Mouse (Mus musculus): ENCODE measurements around the gene Olfr955. TPM values are rescaled to one million over a fixed set of nuclear protein-coding genes. Genes with fewer than 3 reads are reported as not detected.

The Olfr955 gene
- total RNA-seq (2014; rRNA removed; ENCODE audit: low replicate concordance) (not detected in 2 replicates), polyA plus RNA-seq (2015; fragmentation: Nextera tagmentation; extraction: Ambion mirVana) (not detected in 2 replicates)

DNA sequence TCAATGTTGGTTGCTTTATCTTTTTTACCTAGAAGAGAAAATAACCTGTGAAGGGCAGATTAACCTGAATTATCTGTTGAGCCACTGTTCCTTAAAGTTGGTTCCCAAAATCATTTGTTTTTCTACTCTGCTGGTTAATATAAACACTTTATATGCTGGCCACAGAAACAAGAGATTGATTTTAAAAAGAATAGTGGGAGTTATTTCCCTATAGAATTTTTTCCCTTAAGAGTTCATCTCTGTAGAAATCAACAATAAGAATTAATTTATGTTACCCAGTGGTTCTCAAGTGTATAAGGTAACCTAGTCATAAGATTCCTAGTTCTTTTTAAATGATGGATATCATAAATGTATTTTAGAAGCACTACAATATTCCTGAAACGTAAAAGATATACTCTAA lies at the start of gene Olfr955:
TSS of gene Olfr955 (minus strand) at position 101 of the 400 bp plus-strand sequence.
- Histone ChIP-seq H3K36me3 (replicated peaks; ENCODE audit: control insufficient read depth, insufficient read depth, low read length) (no peaks in the 10 kb centered on the region), H3K27me3 (ENCODE audit: control insufficient read depth, insufficient read depth, low read length) (no peaks in the 10 kb centered on the region), H3K4me2 (ENCODE audit: low read depth, low read length) (no peak within 1 kb of the TSS), H3K9me3 (replicated peaks; ENCODE audit: control insufficient read depth, low read length) (no peaks in the 10 kb centered on the region), H3K4me1 (ENCODE audit: control insufficient read depth, insufficient read depth) (no peaks in the 10 kb centered on the region), H3K4me3 (ENCODE audit: low read depth, low read length) (no peak within 1 kb of the TSS), H3K27ac (ENCODE audit: low read depth) (no peak within 1 kb of the TSS), H3K9ac (replicated peaks; ENCODE audit: low read depth, low read length) (no peak within 1 kb of the TSS)
- DNase-seq (ENCODE audit: low spot score) (no peak), ATAC-seq (ENCODE audit: insufficient read depth, low read depth) (no peak)
- TF ChIP-seq EP300 (IDR thresholded peaks at IDR 0.05; ENCODE audit: low read depth), result no peak
- no peak for TF ChIP-seq CTCF (IDR thresholded peaks at IDR 0.05; ENCODE audit: low read depth)
- 31% methylated on average over 1 of the region's 1 CpGs for WGBS

DNA sequence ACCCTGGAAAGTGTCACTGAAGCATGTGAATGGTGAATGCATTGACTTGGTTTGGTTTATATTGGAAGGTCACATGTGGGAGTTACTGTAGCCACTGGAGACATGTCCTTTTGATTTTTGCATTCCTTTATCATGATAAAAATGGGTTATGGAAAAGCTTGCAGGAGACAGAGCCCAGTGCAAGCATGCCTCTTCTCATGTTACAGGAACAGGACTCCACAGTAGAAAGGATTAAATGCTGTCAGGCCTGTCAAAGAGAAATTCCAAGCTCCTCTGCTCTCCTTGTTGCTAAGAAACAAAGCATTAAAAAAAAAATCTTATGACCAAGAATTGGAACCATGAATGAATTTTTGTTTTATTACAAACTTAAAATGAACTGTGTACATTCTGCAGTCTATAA lies 46.9 kb upstream of the Olfr955 start:
- TF ChIP-seq CTCF (IDR thresholded peaks at IDR 0.05; ENCODE audit: low read depth) (no peak), EP300 (IDR thresholded peaks at IDR 0.05; ENCODE audit: low read depth) (no peak)
- no peaks in the 10 kb centered on the region for H3K9me3 ChIP-seq (replicated peaks; ENCODE audit: control insufficient read depth, low read length)
- H3K36me3 ChIP-seq (replicated peaks; ENCODE audit: control insufficient read depth, insufficient read depth, low read length), result no peaks in the 10 kb centered on the region
- H3K4me3 ChIP-seq (ENCODE audit: low read depth, low read length), result no peak overlapping the region
- ATAC-seq (ENCODE audit: insufficient read depth, low read depth) (no peak), DNase-seq (ENCODE audit: low spot score) (no peak)
- no peak overlapping the region for H3K4me2 ChIP-seq (ENCODE audit: low read depth, low read length)
- no peaks in the 10 kb centered on the region for H3K27me3 ChIP-seq (ENCODE audit: control insufficient read depth, insufficient read depth, low read length)
- H3K9ac ChIP-seq (replicated peaks; ENCODE audit: low read depth, low read length), result no peak overlapping the region
- no peaks in the 10 kb centered on the region for H3K4me1 ChIP-seq (ENCODE audit: control insufficient read depth, insufficient read depth)
- H3K27ac ChIP-seq (ENCODE audit: low read depth), result no peak overlapping the region

DNA sequence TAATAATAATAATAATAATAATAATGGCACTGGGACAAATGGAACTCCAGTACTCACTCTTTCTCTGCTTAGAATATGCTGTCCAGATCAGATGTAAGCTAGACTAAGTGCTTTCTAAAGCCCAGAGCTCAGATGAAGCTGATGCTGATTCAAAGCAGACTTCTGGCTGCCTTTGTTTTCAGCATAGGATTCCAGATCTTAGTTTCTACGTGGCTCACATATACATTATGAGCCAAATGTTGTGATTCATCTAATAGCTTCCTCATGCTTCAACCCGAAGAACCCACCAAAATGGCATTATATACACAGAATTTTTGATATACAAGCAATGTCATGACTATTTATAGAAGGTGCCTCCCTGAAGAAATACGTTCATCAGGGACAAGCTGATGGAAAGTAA lies 43.8 kb upstream of the Olfr955 start, which contains the start of gene Olfr957:
TSS of gene Olfr957 (minus strand) at position 279 of the 400 bp plus-strand sequence.
- no peak within 1 kb of the TSS for H3K4me2 ChIP-seq (ENCODE audit: low read depth, low read length)
- no peaks in the 10 kb centered on the region for H3K36me3 ChIP-seq (replicated peaks; ENCODE audit: control insufficient read depth, insufficient read depth, low read length)
- H3K27ac ChIP-seq (ENCODE audit: low read depth), result no peak within 1 kb of the TSS
- H3K4me3 ChIP-seq (ENCODE audit: low read depth, low read length), result no peak within 1 kb of the TSS
- H3K9me3 ChIP-seq (replicated peaks; ENCODE audit: control insufficient read depth, low read length), result no peaks in the 10 kb centered on the region
- DNase-seq (ENCODE audit: low spot score), result no peak
- no peak within 1 kb of the TSS for H3K9ac ChIP-seq (replicated peaks; ENCODE audit: low read depth, low read length)
- H3K27me3 ChIP-seq (ENCODE audit: control insufficient read depth, insufficient read depth, low read length), result no peaks in the 10 kb centered on the region
- ATAC-seq (ENCODE audit: insufficient read depth, low read depth), result no peak
- 54% methylated on average over 3 of the region's 3 CpGs for WGBS
- no peaks in the 10 kb centered on the region for H3K4me1 ChIP-seq (ENCODE audit: control insufficient read depth, insufficient read depth)
- no peak for TF ChIP-seq EP300 (IDR thresholded peaks at IDR 0.05; ENCODE audit: low read depth)

DNA sequence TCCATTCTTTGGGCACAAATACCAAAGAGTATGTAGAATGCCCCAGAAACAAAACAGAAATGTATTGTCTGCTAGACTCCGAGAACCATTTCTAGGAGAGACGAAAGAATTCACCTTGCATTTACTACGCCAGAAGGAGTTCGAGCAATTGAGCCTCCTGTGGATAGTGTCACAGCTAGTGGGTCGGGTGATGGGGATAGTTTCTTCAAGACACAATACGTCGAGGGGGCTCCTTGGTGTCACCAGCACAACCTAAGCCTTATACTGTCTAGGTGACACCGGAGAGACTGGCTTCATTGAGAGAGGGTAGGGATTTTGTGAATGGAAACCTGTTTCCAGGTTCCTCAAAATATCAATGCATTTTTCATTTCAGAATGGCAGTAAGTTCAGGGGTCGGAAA lies 37.7 kb upstream of the Olfr955 start:
- TF ChIP-seq CTCF (IDR thresholded peaks at IDR 0.05; ENCODE audit: low read depth) (no peak), EP300 (IDR thresholded peaks at IDR 0.05; ENCODE audit: low read depth) (no peak)
- Histone ChIP-seq H3K4me3 (ENCODE audit: low read depth, low read length) (no peak overlapping the region), H3K36me3 (replicated peaks; ENCODE audit: control insufficient read depth, insufficient read depth, low read length) (no peaks in the 10 kb centered on the region), H3K4me1 (ENCODE audit: control insufficient read depth, insufficient read depth) (no peaks in the 10 kb centered on the region), H3K27me3 (ENCODE audit: control insufficient read depth, insufficient read depth, low read length) (no peaks in the 10 kb centered on the region), H3K4me2 (ENCODE audit: low read depth, low read length) (no peak overlapping the region), H3K9ac (replicated peaks; ENCODE audit: low read depth, low read length) (no peak overlapping the region), H3K9me3 (replicated peaks; ENCODE audit: control insufficient read depth, low read length) (no peaks in the 10 kb centered on the region), H3K27ac (ENCODE audit: low read depth) (no peak overlapping the region)
- 63% methylated on average over 9 of the region's 9 CpGs for WGBS
- ATAC-seq (ENCODE audit: insufficient read depth, low read depth) (no peak), DNase-seq (ENCODE audit: low spot score) (no peak)

DNA sequence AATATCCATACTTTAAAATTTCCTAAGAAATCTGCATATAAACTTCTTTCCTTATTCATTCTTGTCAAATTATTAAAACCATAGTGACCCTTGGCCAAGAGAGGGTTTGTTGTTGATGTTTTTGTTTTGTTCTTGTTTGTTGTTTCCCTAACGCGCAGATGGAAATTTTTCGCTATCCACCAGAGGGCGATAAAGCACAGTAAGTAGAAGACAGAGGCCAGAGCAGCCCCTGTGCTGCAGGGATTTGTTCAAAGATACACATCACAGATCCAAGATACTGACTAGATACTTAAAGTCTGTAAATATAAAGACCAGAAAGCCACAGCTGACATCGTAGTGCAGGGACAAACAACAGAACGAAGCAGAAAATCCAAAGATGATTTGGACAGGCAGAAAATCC lies 37.3 kb upstream of the Olfr955 start:
- no peak for ATAC-seq (ENCODE audit: insufficient read depth, low read depth)
- Histone ChIP-seq H3K9ac (replicated peaks; ENCODE audit: low read depth, low read length) (no peak overlapping the region), H3K4me3 (ENCODE audit: low read depth, low read length) (no peak overlapping the region), H3K4me1 (ENCODE audit: control insufficient read depth, insufficient read depth) (no peaks in the 10 kb centered on the region), H3K27ac (ENCODE audit: low read depth) (no peak overlapping the region), H3K36me3 (replicated peaks; ENCODE audit: control insufficient read depth, insufficient read depth, low read length) (no peaks in the 10 kb centered on the region), H3K4me2 (ENCODE audit: low read depth, low read length) (no peak overlapping the region), H3K27me3 (ENCODE audit: control insufficient read depth, insufficient read depth, low read length) (no peaks in the 10 kb centered on the region), H3K9me3 (replicated peaks; ENCODE audit: control insufficient read depth, low read length) (no peaks in the 10 kb centered on the region)
- TF ChIP-seq EP300 (IDR thresholded peaks at IDR 0.05; ENCODE audit: low read depth), result no peak
- TF ChIP-seq CTCF (IDR thresholded peaks at IDR 0.05; ENCODE audit: low read depth), result peak; percentile 63
- 13% methylated on average over 6 of the region's 6 CpGs for WGBS
- DNase-seq (ENCODE audit: low spot score), result peak; percentile 15

DNA sequence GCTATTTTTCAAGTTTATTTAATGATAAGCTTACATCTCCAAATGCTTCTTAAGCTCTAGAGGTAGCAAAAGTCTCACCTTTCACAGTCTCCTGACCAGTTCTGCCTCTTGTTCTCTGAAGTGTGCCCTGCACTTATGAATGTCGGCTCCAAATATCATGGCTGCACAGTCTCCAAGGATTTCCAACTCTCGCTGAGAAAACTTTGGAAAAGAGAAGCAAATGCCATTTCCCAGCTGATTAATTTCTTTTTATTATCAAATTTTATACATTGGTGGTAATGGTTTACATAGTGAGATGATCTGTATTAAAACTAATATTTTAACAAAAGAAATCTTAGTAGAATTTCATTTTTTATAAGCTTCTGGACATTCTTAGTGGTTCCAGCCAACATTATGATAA lies 22.2 kb upstream of the Olfr955 start, which contains the start of gene Olfr44:
TSS of gene Olfr44 (minus strand) at position 101 of the 400 bp plus-strand sequence.
- ATAC-seq (ENCODE audit: insufficient read depth, low read depth) (no peak), DNase-seq (ENCODE audit: low spot score) (no peak)
- Histone ChIP-seq H3K36me3 (replicated peaks; ENCODE audit: control insufficient read depth, insufficient read depth, low read length) (no peaks in the 10 kb centered on the region), H3K4me3 (ENCODE audit: low read depth, low read length) (no peak within 1 kb of the TSS), H3K4me1 (ENCODE audit: control insufficient read depth, insufficient read depth) (no peaks in the 10 kb centered on the region), H3K27ac (ENCODE audit: low read depth) (no peak within 1 kb of the TSS), H3K27me3 (ENCODE audit: control insufficient read depth, insufficient read depth, low read length) (no peaks in the 10 kb centered on the region), H3K9me3 (replicated peaks; ENCODE audit: control insufficient read depth, low read length) (no peaks in the 10 kb centered on the region), H3K9ac (replicated peaks; ENCODE audit: low read depth, low read length) (no peak within 1 kb of the TSS), H3K4me2 (ENCODE audit: low read depth, low read length) (no peak within 1 kb of the TSS)
- TF ChIP-seq CTCF (IDR thresholded peaks at IDR 0.05; ENCODE audit: low read depth) (no peak), EP300 (IDR thresholded peaks at IDR 0.05; ENCODE audit: low read depth) (no peak)
- WGBS, result 75% methylated on average over 2 of the region's 2 CpGs

All from heart, postnatal 0 days (tissue).